Mouse (Mus musculus): ENCODE measurements around the gene Itprip. TPM values are rescaled to one million over a fixed set of nuclear protein-coding genes. Genes with fewer than 3 reads are reported as not detected.

Gene Itprip
- polyA plus RNA-seq, 1 experiment, result 6.2 TPM

DNA sequence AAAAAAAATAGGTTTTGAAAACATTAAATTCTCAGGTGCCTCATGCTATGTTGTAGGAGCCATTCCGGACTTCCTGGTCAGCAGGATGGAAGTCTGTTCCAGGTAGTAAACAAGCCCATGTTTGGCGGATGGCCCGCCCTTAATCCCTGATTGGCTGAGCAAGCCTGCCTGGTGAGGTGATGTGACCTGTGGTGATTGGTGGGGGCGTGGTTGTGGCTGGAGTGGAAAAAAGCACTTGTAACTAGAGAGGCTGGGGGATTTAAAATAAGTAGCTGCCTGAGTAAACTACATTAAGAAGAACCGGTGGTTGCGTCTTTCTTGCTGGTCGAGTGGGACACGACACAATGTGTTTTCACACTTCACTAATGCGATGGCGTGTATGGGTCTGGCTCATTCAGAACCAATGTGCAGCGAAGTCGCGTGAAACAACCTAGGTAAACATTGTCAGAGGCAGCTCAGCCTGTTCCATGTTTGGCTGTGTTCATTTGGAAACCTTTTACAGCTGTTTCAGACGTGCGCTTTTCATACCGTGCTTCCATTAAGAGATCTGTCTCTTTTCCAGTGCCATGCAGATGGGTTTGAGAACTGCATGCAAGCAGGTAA, 15.6 kb upstream of the Itprip start:
- no peak for TF ChIP-seq POLR2A (IDR thresholded peaks at IDR 0.05; ENCODE audit: borderline replicate concordance, extremely low read depth, insufficient read depth, insufficient read length, poor library complexity, severe bottlenecking)
- no peak for TF ChIP-seq CTCF (IDR thresholded peaks at IDR 0.05; ENCODE audit: borderline replicate concordance, extremely low read depth, insufficient read depth, insufficient read length)
- DNase-seq (ENCODE audit: low read depth), result no peak

DNA sequence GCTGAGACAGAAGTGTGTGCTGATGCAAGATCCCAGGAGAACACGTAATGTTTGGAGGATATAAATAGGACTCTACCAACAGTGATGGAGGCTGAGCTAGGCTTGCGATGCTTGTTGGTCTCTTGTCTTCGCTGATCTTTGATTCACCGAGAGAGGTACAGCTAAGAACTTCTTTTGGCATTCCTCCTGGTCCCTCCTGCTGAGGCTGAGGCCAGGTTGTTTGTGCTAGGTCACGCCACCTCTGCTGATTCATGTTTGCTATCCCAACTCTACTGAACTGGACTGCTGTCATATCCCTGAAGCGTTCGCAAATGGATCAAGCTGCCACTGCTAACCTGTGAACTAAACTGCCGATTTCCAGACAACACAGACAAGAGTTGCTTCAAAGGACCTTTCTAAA, 15.0 kb upstream of the Itprip start:
- TF ChIP-seq CTCF (IDR thresholded peaks at IDR 0.05; ENCODE audit: borderline replicate concordance, extremely low read depth, insufficient read depth, insufficient read length) (no peak), POLR2A (IDR thresholded peaks at IDR 0.05; ENCODE audit: borderline replicate concordance, extremely low read depth, insufficient read depth, insufficient read length, poor library complexity, severe bottlenecking) (no peak)
- DNase-seq (ENCODE audit: low read depth), result no peak

DNA sequence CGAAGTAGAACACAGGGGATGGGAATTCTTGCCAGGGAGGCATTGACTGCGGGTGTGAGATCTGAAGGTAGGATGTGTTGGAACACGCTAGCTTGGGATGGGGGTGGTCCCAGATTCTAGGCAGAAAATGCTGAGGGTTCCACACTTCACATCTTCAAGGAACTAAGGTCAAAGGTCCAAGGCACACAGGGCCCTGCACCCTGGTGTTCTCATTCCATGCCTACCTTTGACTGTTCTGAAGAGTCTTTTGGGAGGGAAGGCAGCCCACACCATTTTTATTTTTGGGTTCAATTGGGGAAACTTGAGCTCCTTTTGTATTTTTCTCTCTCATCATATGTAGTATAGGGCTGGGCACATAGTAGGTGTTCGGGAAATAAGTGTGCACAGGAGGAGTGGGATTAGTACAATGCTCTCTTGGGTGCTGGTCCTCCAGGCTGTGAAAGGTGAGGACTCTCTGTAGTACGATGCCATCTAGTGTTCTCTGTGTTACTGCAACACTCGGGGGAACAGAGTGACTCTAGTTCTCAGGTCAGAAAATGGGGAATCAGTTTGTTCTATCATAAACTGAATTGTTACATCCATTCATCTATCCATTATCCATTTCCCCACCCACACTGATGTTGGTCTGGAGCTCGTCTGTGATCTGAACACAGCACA, 13.0 kb upstream of the Itprip start:
- peak; percentile 80 for DNase-seq (ENCODE audit: low read depth)

DNA sequence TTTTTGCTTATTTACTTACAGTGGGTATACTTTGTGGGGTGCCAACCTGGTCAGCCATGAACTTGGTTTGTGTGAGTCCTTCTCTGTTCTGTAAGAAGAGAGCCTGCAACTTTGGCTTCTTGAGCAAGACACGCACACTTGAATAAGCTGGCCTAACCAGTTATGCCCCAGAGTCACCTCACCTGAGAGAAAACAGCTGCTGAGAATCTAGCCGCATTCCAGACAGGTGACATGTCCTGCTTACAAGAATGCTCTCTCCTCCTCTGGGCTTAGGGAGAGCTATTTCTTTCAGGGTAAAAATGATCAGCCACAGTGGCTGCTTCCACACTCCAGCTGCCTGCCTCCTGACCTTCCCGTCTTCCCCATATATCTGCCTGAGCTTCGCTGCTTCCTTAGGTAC, 9.9 kb upstream of the Itprip start:
- no peak for DNase-seq (ENCODE audit: low read depth)

More for the DNA sequence above, 13.0 kb upstream of the Itprip start:
- TF ChIP-seq POLR2A (IDR thresholded peaks at IDR 0.05; ENCODE audit: borderline replicate concordance, extremely low read depth, insufficient read depth, insufficient read length, poor library complexity, severe bottlenecking), result no peak
- peak; percentile 73; the same call in 1 of the 2 replicates for TF ChIP-seq CTCF (IDR thresholded peaks at IDR 0.05; ENCODE audit: borderline replicate concordance, extremely low read depth, insufficient read depth, insufficient read length)

DNA sequence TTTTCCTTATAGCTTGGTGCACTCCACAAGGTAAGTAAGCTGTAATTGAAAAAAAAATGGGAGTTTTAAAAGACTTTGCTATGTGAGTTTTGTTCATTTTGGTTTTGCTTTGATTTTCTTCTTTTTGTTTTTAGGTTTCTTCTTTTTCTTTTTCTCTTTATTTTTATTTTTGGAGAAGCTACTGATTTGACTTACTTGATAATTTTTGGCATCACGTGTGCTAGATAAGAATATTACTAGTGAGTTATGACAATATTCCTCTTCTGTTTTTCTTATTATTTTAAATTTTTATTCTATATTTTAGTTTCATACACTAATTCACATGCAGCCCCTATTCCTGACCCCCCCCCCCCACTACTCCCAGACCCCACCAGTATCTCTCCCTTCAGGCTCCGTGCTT, 7.9 kb upstream of the Itprip start:
- TF ChIP-seq CTCF (IDR thresholded peaks at IDR 0.05; ENCODE audit: borderline replicate concordance, extremely low read depth, insufficient read depth, insufficient read length) (no peak), POLR2A (IDR thresholded peaks at IDR 0.05; ENCODE audit: borderline replicate concordance, extremely low read depth, insufficient read depth, insufficient read length, poor library complexity, severe bottlenecking) (no peak)
- no peak for DNase-seq (ENCODE audit: low read depth)

More for the DNA sequence above, 9.9 kb upstream of the Itprip start:
- TF ChIP-seq POLR2A (IDR thresholded peaks at IDR 0.05; ENCODE audit: borderline replicate concordance, extremely low read depth, insufficient read depth, insufficient read length, poor library complexity, severe bottlenecking) (no peak), CTCF (IDR thresholded peaks at IDR 0.05; ENCODE audit: borderline replicate concordance, extremely low read depth, insufficient read depth, insufficient read length) (no peak)

DNA sequence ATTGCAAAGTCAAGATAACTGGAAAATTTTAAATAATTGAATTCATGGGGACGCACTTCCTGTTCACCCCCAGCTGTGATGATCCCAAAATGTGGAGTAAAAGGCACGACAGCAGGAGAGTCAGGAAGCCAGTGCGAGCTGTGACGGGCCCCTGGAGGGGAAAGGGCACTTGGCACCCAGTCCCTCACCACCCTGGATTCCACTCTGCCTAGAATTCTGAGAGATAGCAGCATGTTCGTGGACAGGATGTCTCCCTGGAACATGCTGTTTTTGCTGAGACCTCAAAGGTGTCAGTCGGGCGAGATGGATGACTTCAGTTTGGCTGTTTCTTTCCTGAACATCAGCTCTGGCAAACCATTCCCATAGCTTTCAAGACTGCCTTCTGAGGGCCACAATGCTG, 6.7 kb upstream of the Itprip start:
- no peak for TF ChIP-seq CTCF (IDR thresholded peaks at IDR 0.05; ENCODE audit: borderline replicate concordance, extremely low read depth, insufficient read depth, insufficient read length)
- TF ChIP-seq POLR2A (IDR thresholded peaks at IDR 0.05; ENCODE audit: borderline replicate concordance, extremely low read depth, insufficient read depth, insufficient read length, poor library complexity, severe bottlenecking), result no peak
- DNase-seq (ENCODE audit: low read depth), result no peak

DNA sequence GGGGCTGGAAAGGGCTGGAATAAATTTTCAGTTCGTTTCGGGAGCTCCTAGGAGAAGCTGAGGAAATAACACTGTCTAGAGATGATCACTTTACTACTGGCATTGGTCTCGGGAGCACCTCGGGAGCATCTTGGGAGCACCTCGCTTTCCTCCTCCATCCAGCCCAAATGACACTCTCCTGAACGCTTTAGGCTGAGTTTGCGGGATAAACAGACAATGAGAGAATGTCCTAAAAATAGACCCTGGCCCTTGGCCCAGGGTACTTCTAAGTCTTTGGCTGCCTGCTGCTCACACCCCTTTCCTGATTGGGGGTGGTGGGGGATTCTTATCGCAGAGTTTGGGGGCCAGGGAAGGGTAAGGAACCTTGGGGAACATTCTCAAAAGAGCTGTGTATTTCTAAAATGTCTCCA, 872 bp upstream of the Itprip start:
- DNase-seq (ENCODE audit: low read depth), result peak; percentile 75
- no peak for TF ChIP-seq POLR2A (IDR thresholded peaks at IDR 0.05; ENCODE audit: borderline replicate concordance, extremely low read depth, insufficient read depth, insufficient read length, poor library complexity, severe bottlenecking)
- no peak for TF ChIP-seq CTCF (IDR thresholded peaks at IDR 0.05; ENCODE audit: borderline replicate concordance, extremely low read depth, insufficient read depth, insufficient read length)

DNA sequence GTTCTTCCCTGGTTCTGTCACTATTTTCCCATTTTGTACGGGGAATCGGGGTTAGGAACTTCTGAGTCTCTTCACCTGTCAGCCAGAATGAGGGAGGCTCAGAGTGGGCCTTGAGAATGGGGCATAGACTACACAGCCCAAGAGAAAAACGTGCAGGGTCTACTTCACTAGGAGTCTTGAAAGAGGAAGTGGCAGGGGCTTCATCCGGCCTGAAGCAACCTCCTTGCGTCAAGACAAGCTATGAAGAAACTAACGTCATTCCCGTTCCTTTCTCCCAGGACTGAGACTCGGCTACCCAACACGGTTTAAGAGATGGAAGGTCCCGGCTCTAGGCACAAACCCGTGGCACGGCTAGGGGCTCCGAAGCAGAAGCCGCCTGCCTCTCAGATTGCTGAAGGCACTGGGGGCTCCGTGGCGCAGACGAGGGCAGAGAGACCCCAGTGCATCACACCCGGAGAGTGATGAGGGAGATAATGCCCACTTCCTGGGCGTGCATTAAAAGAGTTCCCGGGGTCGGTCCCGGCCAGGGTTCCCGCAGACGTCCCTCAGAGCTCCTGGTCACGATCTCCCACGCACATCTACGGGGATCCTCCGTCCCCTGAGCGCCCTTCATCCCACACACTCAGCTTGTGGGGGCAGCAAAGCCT, 521 bp downstream of the Itprip start:
- DNase-seq (ENCODE audit: low read depth), result peak; percentile 65
- TF ChIP-seq CTCF (IDR thresholded peaks at IDR 0.05; ENCODE audit: borderline replicate concordance, extremely low read depth, insufficient read depth, insufficient read length) (no peak), POLR2A (IDR thresholded peaks at IDR 0.05; ENCODE audit: borderline replicate concordance, extremely low read depth, insufficient read depth, insufficient read length, poor library complexity, severe bottlenecking) (no peak)

DNA sequence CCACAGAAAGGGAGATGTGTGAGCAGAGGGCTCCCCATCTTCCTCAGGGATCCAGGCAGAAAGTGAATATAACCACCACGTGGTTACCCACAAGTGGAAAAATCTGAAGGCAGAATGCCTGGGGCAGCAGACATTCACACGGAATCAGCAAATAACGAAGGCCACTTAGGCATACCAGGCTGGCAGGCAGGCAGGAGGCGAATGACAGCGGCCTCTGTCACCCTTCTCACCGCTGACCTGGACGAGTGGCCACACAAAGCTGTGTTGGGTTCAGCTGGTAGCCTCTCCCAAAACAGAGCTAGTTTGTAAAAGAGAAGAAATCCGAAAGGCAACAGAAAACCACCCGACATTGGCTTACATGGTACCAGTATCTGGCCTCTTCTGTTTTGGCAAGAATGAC, 1.1 kb downstream of the Itprip start:
- no peak for DNase-seq (ENCODE audit: low read depth)
- TF ChIP-seq POLR2A (IDR thresholded peaks at IDR 0.05; ENCODE audit: borderline replicate concordance, extremely low read depth, insufficient read depth, insufficient read length, poor library complexity, severe bottlenecking), result no peak
- TF ChIP-seq CTCF (IDR thresholded peaks at IDR 0.05; ENCODE audit: borderline replicate concordance, extremely low read depth, insufficient read depth, insufficient read length), result no peak

DNA sequence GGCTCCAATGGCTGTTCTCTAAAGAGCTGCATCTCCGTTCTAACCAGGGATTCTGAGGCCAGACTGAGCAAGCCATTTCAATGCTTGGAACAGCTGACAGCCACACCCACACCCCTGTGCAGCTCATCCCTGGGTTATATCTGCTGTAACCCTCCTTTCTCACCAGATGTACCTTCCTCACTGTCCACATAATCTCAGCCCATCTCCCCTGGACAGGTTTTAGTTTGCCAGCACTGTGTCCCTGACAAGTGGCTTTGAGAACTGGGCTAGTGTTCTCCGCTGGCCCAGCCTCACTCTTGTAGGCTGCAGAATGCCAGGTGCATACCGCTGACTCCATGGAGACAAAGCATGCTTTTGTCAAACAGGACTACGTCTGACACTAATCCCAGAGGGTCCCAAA, 1.7 kb downstream of the Itprip start:
- no peak for DNase-seq (ENCODE audit: low read depth)
- no peak for TF ChIP-seq POLR2A (IDR thresholded peaks at IDR 0.05; ENCODE audit: borderline replicate concordance, extremely low read depth, insufficient read depth, insufficient read length, poor library complexity, severe bottlenecking)

DNA sequence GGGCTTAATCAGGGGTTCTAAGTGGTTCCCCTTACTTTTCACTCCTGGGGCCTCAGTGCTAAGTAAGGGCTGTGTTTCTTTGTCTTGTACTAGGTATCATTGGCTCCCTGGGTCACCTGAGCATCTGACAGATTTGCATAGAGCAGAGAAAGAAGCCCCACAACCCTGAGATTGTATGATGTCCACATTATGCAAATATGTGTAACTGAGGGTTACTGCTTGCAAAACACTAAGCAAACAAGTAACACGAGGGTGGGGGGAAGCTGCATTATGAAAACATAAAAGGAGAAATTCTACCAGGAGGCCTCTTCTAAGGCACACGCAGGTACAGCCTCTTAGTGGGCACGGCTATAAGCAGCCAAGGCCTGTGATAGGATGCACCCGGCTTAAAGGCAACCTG, 3.8 kb downstream of the Itprip start:
- no peak for DNase-seq (ENCODE audit: low read depth)
- no peak for TF ChIP-seq CTCF (IDR thresholded peaks at IDR 0.05; ENCODE audit: borderline replicate concordance, extremely low read depth, insufficient read depth, insufficient read length)
- TF ChIP-seq POLR2A (IDR thresholded peaks at IDR 0.05; ENCODE audit: borderline replicate concordance, extremely low read depth, insufficient read depth, insufficient read length, poor library complexity, severe bottlenecking), result no peak

DNA sequence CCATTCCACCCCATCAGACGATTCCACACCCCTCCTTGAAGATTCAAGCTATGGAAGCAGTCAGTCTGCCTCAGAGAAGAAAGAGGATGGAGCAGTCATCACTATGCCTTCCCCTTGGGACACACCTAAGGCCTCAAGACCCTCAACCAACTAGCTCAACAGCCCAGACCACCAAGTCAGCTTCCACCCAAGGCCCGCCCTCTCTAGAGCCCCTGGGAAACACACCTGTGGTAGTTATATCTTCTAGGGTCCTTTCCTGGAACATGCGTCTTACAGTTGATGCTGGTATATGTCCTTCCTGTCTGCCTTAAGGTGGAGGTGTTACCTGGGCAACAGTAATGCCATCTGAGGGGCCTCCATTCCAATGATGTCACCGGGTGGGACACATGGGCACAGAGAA, 4.9 kb downstream of the Itprip start:
- TF ChIP-seq POLR2A (IDR thresholded peaks at IDR 0.05; ENCODE audit: borderline replicate concordance, extremely low read depth, insufficient read depth, insufficient read length, poor library complexity, severe bottlenecking), result no peak
- no peak for TF ChIP-seq CTCF (IDR thresholded peaks at IDR 0.05; ENCODE audit: borderline replicate concordance, extremely low read depth, insufficient read depth, insufficient read length)
- DNase-seq (ENCODE audit: low read depth), result no peak
